Mouse (Mus musculus): Measurements from ENCODE around the gene Gm20388. TPM values are rescaled to one million over a fixed set of nuclear protein-coding genes. Genes with fewer than 3 reads are reported as not detected.

Gene Gm20388
- total RNA-seq, 2 experiments from 2014 or later, result 11.4 to 18.1 TPM

DNA sequence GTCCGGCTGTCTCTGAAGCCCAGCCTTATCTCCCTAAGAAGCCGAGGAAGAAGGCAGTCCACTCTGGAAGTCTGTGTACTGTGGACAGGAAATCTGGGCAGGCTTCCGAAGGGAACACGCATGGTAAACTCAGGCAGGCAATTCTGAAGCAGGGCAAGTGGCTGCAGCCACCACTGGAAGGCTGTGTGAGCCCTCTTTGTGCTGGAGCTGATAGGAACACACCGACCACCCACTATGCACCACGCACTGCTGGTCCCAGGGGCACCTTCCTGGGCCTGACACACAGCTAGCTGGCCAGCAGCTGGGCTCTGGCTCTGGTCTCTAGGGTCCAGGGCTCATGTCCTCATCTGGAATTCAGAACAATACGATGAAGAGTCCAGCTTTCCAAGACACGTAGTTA is 2305.0 kb downstream of the Gm20388 start:
- no peak for ATAC-seq (replicated peaks; ENCODE audit: low FRiP score, low TSS enrichment, poor library complexity, severe bottlenecking)

DNA sequence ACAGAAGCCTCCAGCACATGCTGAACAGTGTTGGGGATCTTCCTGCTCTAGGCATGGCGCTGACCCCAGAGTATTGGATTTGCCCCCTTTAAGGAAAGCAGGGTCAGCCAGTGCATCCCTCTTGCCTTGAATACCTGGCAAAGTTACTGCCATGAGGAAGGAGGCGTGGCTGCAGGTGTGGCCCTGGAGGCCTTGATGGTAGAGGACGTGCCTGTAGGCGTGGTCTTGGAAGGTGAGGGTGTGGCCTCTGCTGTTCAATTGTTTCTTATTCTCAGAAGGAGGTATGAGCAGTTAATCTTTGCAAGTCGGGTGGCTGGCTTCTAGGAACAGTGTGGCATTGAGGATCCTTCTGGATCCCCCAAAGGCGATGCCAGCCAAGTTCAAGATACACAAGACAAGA is 2305.8 kb downstream of the Gm20388 start:
- ATAC-seq (replicated peaks; ENCODE audit: low FRiP score, low TSS enrichment, poor library complexity, severe bottlenecking), result no peak

DNA sequence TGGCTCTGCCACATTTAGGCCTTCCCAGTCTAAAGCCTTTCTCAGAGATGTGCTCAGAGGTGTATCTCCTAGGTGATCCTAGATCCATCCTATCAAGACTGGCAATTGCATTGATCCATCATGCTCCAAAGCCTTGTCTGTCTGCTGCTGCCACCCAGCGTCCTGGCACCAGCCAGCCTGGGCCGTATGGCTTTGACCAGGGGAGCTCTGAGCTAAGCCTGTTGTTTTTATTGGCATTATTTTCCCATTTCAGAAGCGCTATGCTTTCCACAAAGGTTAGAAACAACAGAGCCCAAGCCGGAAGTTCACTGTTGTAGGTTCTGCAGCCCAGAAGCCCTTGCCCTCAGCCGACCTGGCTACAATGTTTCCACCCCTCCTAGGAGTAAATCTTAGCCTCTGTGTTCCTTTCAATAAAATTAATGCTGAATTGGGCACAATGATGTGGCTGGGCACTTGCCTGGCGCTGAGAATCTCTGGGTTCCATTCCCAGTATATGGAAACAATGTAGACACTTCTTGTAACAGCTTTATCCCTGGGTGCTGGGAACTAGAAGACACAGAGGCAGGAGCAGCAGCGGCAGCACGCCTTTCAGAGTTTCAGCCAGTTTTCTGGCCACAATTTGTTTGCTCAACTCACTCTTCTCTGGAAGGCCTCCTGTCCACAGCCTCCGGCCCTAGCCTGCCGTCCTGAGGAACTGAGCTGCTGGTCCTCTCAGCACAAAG is 2307.0 kb downstream of the Gm20388 start:
- no peak for ATAC-seq (replicated peaks; ENCODE audit: low FRiP score, low TSS enrichment, poor library complexity, severe bottlenecking)

DNA sequence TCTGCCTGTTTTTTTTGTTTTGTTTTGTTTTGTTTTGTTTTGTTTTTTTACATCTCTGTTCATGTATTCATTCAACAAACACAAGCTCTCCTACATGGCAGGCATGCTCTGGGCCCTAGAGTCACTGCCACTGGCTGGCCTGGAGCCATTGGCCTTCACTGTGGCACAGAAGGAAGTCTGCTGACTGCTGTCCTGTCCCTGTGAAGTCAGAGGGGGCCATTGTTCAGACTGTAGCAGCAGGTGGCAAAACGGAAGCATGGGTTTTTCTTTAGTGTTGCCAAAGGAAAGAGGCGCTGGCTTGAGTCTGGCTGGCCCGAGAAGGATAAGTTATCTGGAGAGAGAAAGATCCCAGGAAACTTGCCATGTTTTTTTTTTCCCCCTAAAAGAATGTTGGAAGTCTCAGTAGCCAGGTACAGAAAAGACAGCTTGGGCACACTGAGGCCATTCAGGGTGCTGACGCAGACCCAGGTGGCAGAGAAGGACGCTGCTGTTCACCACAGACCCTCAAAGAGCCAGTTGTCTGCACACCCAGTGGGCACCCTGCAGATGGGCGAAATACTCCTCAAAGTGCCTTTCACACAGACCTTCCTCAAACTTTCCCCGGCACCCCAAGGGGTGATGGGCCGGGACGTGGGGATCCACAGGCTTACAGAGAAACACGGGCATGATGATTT is 2313.5 kb downstream of the Gm20388 start:
- no peak for ATAC-seq (replicated peaks; ENCODE audit: low FRiP score, low TSS enrichment, poor library complexity, severe bottlenecking)

DNA sequence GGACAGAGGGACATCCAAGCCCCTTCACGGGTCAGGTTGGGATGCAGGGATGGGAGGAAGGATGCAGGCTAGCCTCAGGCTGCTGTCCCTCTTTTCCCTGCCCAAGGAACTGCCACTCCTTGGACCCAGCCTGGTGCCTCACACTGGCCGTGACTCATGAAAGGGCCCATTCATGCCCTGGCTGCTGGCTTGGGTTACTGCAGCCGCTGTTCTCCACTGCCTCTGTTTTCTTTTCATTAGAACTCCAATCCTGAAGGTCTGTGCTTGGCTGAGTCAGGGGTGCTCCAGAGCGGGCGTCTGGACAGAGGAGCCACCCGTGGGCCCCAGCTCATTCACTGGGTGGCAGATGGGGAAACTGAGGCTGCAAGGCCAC is 2314.0 kb downstream of the Gm20388 start:
- no peak for ATAC-seq (replicated peaks; ENCODE audit: low FRiP score, low TSS enrichment, poor library complexity, severe bottlenecking)

DNA sequence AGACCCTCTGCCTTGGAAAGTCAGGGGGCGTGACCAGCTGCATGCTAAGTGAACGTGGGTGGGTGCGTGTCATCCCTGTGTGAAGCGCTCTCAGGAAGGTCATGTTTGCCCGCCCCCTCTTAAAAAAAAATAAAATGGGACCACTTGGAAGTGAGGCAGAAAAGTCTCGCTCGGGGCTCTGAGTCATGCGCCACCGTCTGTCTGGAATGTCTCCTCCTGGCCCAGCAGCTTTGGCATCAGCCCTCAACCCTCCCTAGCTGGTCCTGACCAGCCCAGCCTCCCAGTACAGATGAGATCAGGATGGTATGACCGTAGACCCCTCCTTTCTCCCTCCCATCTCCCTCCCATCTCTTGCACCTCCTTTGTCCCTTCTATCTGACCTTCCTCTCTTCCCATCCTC is 2314.8 kb downstream of the Gm20388 start:
- no peak for ATAC-seq (replicated peaks; ENCODE audit: low FRiP score, low TSS enrichment, poor library complexity, severe bottlenecking)

DNA sequence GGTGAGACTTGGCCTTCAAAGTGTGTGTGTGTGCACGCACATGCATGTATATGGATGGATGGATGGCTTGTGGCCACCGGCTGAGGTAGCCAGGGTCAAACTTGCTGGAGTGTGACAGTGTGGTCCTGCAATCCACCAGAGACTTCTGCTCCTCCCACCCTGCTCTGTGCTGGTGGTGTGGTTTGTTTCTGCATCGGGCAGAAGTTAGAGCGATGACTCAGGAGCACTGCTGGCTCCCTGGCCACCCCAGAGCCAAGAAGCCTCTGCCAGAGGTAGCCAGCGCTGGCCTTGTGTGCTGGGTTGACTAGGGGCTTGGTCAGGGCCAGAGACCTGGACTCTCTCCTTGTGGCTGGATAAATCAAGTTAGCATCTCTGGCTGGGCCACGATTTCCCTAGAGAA is 2316.7 kb downstream of the Gm20388 start:
- no peak for ATAC-seq (replicated peaks; ENCODE audit: low FRiP score, low TSS enrichment, poor library complexity, severe bottlenecking)

DNA sequence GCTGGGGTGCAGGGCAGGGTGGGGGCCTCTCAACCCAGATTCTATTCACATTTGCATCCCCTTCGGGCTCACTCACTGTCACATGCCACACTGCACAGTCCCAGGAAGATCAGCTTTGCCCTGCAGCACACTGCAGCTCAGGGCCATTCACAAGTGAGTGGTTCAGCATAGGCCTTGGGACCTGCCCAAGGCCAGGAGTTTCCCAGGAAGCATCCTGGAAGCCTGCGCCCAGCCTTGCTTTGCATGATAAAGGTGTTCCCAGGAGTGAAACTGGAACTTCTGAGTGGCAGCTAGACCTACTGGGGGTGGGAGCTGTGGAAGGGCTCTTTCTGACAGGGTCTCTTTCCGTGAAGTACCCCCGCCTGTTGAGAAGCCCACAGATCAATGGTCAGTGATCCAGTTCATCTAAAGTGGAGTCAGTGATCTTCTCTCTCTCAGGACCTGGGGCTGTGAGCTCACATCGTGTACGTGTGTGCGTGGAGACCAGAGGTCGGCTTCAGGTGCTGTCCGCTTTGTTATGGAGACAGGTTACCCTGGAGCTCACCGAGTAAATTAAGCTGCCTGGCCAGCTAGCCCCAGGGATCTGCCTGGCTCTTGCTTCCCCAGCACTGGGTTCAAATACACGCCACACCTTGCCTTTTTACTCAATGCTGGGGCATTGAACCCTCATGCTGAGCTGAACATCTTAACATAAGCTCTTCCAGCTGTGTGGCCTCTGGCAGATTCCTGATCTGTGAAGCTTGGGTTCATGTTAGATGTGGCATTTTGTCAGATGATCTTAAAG is 2318.3 kb downstream of the Gm20388 start:
- ATAC-seq (replicated peaks; ENCODE audit: low FRiP score, low TSS enrichment, poor library complexity, severe bottlenecking), result no peak

DNA sequence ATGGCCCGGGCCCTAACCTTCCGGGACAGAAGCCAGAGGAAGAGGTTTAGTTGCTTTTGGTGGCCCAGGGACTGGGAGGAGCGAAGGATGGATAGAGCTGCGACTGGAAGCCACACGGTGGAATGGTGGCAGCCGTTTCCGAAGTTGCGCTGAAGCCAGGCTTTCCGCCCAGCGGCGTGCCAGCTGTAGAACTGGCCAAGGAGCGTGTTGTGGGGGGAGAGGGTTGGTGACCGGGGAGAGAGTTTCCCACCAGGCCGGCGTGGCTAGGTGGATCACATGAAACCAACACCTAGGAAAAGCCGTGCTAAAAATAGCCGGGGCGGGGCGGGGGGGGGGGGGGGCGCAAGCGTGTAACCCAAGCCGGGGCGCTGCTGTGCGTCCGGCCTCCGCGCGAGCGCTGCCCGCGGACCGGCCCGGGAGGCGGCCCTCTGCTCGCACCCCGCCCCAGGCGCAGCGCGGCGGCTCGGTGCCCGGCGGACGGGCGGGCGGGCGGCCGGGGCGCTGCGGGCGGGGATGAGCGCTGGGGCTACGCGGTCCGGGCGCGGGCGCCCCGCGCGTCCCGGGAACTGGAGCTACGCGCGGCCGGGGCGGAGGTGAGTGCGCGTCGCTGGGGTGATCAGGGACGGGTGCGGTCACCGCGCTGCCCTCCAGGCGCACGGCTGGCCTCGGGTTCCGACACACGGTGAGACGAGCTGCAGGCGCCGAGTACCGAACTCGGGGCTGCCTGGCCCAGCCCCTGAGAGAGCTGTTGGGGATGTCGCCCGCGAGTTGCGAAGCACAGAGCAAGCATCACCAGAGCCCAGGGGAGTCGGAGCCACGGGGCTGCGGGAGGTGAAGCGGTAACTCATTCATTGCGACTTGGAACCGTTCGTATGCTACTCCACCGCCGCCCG is 2319.4 kb downstream of the Gm20388 start:
- no peak for ATAC-seq (replicated peaks; ENCODE audit: low FRiP score, low TSS enrichment, poor library complexity, severe bottlenecking)

DNA sequence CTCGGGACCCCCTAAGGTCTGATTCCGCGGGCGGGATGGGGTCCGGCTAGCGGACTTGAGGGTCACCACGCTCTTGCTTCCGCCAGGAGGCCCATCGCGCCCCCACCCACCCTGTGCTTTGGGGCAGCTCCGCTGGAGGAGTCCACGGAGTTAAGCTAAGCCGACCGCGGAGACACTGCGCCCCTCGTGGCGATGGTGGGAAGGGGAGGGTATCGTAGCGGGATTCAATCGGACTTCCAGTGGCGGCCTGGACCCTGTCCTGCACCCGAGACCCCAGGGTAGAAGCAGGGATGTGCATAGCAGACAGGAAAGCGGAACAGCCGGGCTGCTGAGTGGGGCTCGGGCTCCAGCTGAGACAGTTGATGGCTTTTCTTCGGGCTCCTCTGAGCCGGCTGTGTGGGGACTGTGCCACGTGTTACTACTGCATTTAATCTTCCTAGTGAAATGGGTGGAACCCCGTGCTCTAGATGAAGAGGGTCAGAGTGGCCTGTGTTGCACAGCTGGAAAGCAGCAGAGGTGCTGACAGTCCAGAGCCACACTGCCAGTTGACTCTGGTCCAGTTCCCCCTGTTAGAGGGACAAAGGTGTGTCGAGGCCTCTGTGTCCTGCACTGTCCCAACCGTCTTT is 2320.2 kb downstream of the Gm20388 start:
- ATAC-seq (replicated peaks; ENCODE audit: low FRiP score, low TSS enrichment, poor library complexity, severe bottlenecking), result peak; percentile 51; the same call in 1 of the 2 replicates

DNA sequence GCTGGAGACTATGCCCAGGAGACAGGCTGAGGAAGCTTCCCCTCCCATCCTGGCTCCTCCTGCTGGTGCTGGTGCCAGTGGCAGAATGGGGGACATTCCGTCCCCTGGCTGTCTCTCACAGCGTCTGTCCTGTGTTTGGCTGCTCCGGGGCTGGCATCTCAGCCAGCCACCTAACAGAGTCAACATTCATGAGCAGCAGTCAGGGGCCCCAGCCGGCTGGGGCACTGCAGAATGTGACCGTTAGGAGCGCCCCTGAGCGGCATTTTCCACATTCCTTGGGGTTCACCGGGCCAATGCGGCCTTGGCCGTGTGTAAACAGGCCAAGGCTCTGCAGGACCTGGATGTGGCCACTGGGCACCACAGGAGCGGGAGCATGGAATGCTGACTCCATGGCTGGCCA is 2323.4 kb downstream of the Gm20388 start:
- no peak for ATAC-seq (replicated peaks; ENCODE audit: low FRiP score, low TSS enrichment, poor library complexity, severe bottlenecking)

DNA sequence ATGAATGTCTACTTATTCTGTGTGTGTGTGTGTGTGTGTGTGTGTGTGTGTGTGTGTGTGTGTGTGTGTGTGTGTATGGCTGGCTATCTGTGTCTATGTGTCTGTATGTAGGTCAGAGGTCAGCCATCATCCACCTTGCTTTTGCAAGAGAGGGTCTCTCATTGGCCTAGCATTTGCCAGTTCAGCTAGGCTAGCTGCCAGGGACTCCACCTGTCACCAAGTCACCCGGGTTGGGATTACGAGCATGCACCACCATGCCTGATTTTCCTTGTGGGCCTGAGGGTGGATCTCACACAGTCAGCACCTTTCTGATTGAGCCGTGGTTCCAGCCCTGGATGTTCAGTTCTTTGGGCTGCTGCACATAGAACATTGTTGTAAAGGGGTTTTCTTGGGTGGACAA is 2325.9 kb downstream of the Gm20388 start:
- no peak for ATAC-seq (replicated peaks; ENCODE audit: low FRiP score, low TSS enrichment, poor library complexity, severe bottlenecking)

DNA sequence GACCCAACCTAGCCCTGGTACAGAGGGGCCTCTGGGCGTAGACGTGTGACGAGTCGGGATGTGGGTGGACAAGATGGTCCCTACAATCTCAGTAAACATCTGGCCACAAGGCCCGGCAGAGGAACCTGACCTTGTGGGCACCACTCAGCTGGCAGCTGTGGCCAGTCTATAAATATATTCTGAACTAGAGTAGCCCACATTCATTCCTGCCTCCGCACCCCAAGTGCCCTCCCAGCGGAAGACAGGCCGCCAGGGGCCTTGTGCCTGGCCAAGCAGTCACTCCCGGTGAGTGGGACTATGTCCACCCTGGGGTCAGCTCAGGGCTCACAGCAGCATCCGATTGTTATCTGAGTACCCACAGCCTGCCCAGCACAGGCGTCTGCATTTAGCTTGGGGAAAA is 2327.6 kb downstream of the Gm20388 start:
- no peak for ATAC-seq (replicated peaks; ENCODE audit: low FRiP score, low TSS enrichment, poor library complexity, severe bottlenecking)

DNA sequence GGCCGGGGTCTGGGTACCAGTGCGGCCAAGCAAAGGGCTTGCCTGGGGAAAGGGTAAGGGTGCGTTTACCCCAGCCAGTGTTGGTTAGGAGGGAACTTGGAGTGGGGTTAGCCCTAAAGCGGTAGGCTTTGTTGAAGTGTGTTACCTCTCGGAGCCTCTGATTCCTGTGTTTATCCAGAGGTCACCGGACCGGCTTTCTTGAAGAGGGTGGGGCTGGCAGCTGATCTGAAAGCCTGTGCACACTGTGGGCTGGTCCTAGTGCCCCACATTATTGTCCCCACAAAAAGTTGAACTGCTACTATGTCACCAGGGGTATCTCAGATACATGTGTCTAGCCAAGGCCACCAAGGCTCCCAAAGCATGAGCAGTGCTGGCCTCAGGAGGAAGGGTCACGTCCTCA is 2328.1 kb downstream of the Gm20388 start:
- ATAC-seq (replicated peaks; ENCODE audit: low FRiP score, low TSS enrichment, poor library complexity, severe bottlenecking), result no peak

DNA sequence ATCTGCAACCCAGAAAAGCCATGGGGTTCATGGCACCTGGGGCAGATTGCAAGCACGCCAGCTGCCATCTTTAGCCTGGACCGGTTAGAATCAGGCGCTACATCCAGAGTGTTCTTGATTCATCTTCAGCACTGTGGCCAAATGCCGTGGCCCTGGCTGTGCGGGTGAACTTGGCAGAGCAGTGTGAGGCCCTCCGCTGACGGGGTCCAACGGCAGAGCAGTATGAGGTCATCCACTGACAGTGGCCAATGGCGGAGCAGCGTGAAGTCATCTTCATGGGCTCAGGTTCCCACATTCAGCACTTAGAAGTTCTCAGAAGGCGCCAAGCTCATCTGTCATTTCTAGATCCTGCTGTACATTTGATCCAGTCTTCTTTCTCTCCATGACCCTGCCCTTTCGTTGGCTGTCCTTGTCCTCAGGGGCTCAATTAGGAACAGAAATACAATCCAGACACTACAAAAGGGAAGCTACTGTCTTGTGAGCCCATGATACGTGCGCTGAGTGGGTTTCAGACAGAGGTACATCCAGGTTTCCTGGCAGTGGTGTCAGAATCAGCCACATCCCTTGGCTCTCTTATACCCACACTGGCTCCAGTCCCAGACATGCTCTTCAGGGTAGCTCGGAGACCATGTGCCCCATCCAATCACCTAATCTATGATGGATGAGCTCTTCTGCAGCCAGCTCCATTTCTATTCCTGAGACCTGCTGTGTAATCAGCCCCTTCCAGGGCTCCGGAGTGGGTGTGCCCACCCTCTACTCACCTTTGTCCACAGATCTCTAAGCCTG is 2329.8 kb downstream of the Gm20388 start:
- ATAC-seq (replicated peaks; ENCODE audit: low FRiP score, low TSS enrichment, poor library complexity, severe bottlenecking), result no peak

DNA sequence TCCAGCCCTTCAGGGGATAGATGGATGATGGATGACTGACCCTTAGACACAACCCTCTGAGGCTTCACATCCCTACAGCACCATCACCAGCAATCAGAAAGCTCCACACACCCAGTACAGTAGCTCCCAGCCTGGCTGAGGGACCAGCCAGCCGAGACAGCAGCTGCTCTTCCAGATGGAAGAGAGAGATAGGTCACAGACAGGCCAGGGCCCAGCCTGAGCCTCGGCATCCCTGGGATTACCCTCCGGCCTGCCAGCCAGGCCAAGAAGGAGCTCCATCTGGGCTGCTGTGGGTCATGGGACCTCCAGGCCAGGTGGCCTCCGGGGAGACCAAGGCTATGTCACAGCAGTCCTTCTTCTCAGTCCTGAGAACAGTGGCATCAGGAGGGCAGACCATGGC is 2332.7 kb downstream of the Gm20388 start:
- ATAC-seq (replicated peaks; ENCODE audit: low FRiP score, low TSS enrichment, poor library complexity, severe bottlenecking), result no peak

DNA sequence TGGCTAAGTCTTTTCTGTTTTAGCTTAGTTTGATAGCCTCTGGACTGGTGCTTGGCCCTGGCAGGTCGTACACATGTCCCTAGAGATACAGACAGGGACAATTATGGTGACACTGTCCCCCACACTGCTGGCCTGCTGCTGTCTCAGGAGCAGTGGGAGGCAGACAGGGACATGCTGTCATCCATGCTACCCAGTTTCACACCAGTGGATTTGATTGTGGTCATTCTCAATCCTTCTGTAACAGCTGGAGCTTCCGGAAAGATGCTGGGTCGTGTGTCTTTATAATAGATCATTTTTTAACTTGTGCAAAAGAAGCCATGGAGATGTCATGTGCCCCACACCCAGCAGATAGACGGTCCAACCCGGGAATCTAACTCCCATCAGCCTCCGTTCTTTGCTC is 2334.5 kb downstream of the Gm20388 start:
- no peak for ATAC-seq (replicated peaks; ENCODE audit: low FRiP score, low TSS enrichment, poor library complexity, severe bottlenecking)

Data from megakaryocyte-erythroid progenitor cell, adult 5-6 weeks (primary cell).